Mouse (Mus musculus) stomach, postnatal 0 days (tissue): ENCODE measurements around the gene Cts6. TPM values are rescaled to one million over a fixed set of nuclear protein-coding genes. Genes with fewer than 3 reads are reported as not detected.
"Not testable (repeated sequence)": the region's sequence is repeated elsewhere in the genome, so short reads cannot be mapped to it uniquely, and the experiment has no call there.

Source experiments
- ATAC-seq: fragments of 200-750 bp; cut with Nextera tagmentation; 2 replicates; pipeline ENCODE4 v1.8.0; 2017; ENCODE audit not compliant: low FRiP score, low TSS enrichment
- DNase-seq: peaks from one replicate; pipeline ENCODE4 v3.0.0-alpha.2; 2016; ENCODE audit warnings: low spot score
- H3K27ac ChIP-seq: fragments of 300-500 bp; sonication (generic); replicated peaks from 2 replicates; pipeline ENCODE4 v1.5.1; 2014; ENCODE audit warnings: mild to moderate bottlenecking, control low read depth
- H3K27me3 ChIP-seq: fragments of 300-500 bp; sonication (generic); 2 replicates; pipeline ENCODE4 v1.6.1; 2014; ENCODE audit warnings: low read length; ENCODE audit not compliant: control insufficient read depth, insufficient read depth
- H3K36me3 ChIP-seq: fragments of 300-500 bp; sonication (generic); 2 replicates; pipeline ENCODE4 v1.6.1; 2014; ENCODE audit warnings: low read length, mixed read lengths; ENCODE audit not compliant: control insufficient read depth, insufficient read depth
- H3K4me1 ChIP-seq: fragments of 300-500 bp; sonication (generic); replicated peaks from 2 replicates; pipeline ENCODE4 v1.6.1; 2014; ENCODE audit warnings: antibody characterized with exemption; ENCODE audit not compliant: control insufficient read depth, insufficient read depth
- H3K4me2 ChIP-seq: fragments of 300-500 bp; sonication (generic); replicated peaks from 2 replicates; pipeline ENCODE4 v1.6.1; 2014; ENCODE audit warnings: low read depth, mild to moderate bottlenecking, control low read depth, moderate library complexity
- H3K4me3 ChIP-seq: fragments of 300-500 bp; sonication (generic); 2 replicates; pipeline ENCODE4 v1.5.1; 2014; ENCODE audit warnings: low read depth, low read length, control low read depth
- H3K9ac ChIP-seq: fragments of 300-500 bp; sonication (generic); 2 replicates; pipeline ENCODE4 v1.6.1; 2014; ENCODE audit warnings: mild to moderate bottlenecking, low read length, control low read depth, mixed read lengths
- H3K9me3 ChIP-seq: fragments of 300-500 bp; sonication (generic); 2 replicates; pipeline ENCODE4 v1.6.1; 2016; ENCODE audit warnings: low read length; ENCODE audit not compliant: control insufficient read depth
- CTCF ChIP-seq: IDR thresholded peaks from 2 replicates; pipeline ENCODE4 v1.5.1; 2016; ENCODE audit warnings: antibody characterized with exemption, low read depth, mild to moderate bottlenecking, moderate library complexity
- EP300 ChIP-seq: optimal IDR thresholded peaks from 2 replicates; pipeline ENCODE3; 2016; ENCODE audit warnings: antibody characterized with exemption
- whole genome bisulfite sequencing: fragments of 180-500 bp; shearing (Covaris S2); extraction: QIAGEN DNeasy Blood & Tissue Kit; methylation state at CpG from one replicate; pipeline ENCODE4 v1.1.7; 2014; 5-methylcytosine and 5-hydroxymethylcytosine counted together
- polyA plus RNA-seq: library from polyadenylated mRNA; unstranded; fragments of >200 nt; fragmentation: Nextera tagmentation; extraction: Ambion mirVana; gene quantifications from 2 replicates; pipeline ENCODE4 v1.2.1, GENCODE M21; 2015

Cts6 gene
- not detected in 2 replicates for polyA plus RNA-seq

GRCm38 (mm10) chr13:61203310-61203709 is at the start of gene Cts6:
TSS of gene Cts6 (minus strand) at chr13:61203410.
- Histone ChIP-seq H3K36me3 (no peaks in the 10 kb centered on the region), H3K9ac (no peak within 1 kb of the TSS), H3K4me3 (no peak within 1 kb of the TSS)

GRCm38 (mm10) chr13:61241076-61241947 is 38.1 kb upstream of the Cts6 start:
- DNase-seq = peak; percentile 45
- 56% methylated on average over 13 of the region's 13 CpGs for WGBS
- no peaks in the 10 kb centered on the region for H3K4me1 ChIP-seq
- H3K36me3 ChIP-seq = no peaks in the 10 kb centered on the region
- no peaks in the 10 kb centered on the region for H3K9me3 ChIP-seq
- H3K4me2 ChIP-seq = no peak overlapping the region
- TF ChIP-seq EP300 (no peak), CTCF (peak; percentile 73)
- no peak for ATAC-seq
- no peak overlapping the region for H3K4me3 ChIP-seq
- no peaks in the 10 kb centered on the region for H3K27me3 ChIP-seq
- no peak overlapping the region for H3K9ac ChIP-seq
- no peak overlapping the region for H3K27ac ChIP-seq

More at GRCm38 (mm10) chr13:61203310-61203709, at the start of gene Cts6:
- Histone ChIP-seq H3K27me3 (no peaks in the 10 kb centered on the region), H3K27ac (no peak within 1 kb of the TSS), H3K9me3 (no peaks in the 10 kb centered on the region; the same call in 1 of the 2 replicates), H3K4me2 (no peak within 1 kb of the TSS), H3K4me1 (no peaks in the 10 kb centered on the region)
- DNase-seq = no peak
- TF ChIP-seq EP300 (no peak), CTCF (no peak)
- ATAC-seq = no peak
- 79% methylated on average over 3 of the region's 3 CpGs for WGBS

- ATAC-seq, H3K27me3 ChIP-seq, H3K27ac ChIP-seq, DNase-seq, H3K4me2 ChIP-seq, H3K4me1 ChIP-seq, H3K9me3 ChIP-seq, H3K4me3 ChIP-seq, H3K36me3 ChIP-seq, H3K9ac ChIP-seq: not testable (repeated sequence)
- 77% methylated on average over 5 of the region's 5 CpGs for WGBS
These were observed 17.9 kb downstream of the Cts6 start for GRCm38 (mm10) chr13:61185151-61185933.

- H3K4me2 ChIP-seq = no peak overlapping the region
- no peak for TF ChIP-seq CTCF
- no peak for TF ChIP-seq EP300
- H3K27me3 ChIP-seq = no peaks in the 10 kb centered on the region
- no peak overlapping the region for H3K27ac ChIP-seq
- WGBS = 84% methylated on average over 4 of the region's 4 CpGs
- H3K9ac ChIP-seq = no peak overlapping the region
- no peaks in the 10 kb centered on the region for H3K9me3 ChIP-seq
- ATAC-seq = no peak
- H3K36me3 ChIP-seq = no peaks in the 10 kb centered on the region
- DNase-seq = no peak
- no peak overlapping the region for H3K4me3 ChIP-seq
- no peaks in the 10 kb centered on the region for H3K4me1 ChIP-seq
These were observed 38.6 kb downstream of the Cts6 start for GRCm38 (mm10) chr13:61164622-61165021.

GRCm38 (mm10) chr13:61164156-61164555 is 39.1 kb downstream of the Cts6 start, which contains the start of gene Ctsr:
TSS of gene Ctsr (minus strand) at chr13:61164256.
- no peaks in the 10 kb centered on the region for H3K9me3 ChIP-seq
- no peak within 1 kb of the TSS for H3K27ac ChIP-seq
- no peaks in the 10 kb centered on the region for H3K4me1 ChIP-seq
- WGBS = 76% methylated on average over 1 of the region's 1 CpGs
- no peaks in the 10 kb centered on the region for H3K27me3 ChIP-seq
- no peak within 1 kb of the TSS for H3K4me3 ChIP-seq
- no peaks in the 10 kb centered on the region for H3K36me3 ChIP-seq
- DNase-seq (no peak), ATAC-seq (no peak)
- TF ChIP-seq CTCF = no peak
- TF ChIP-seq EP300 = no peak
- no peak within 1 kb of the TSS for H3K9ac ChIP-seq
- H3K4me2 ChIP-seq = no peak within 1 kb of the TSS

Other genes with a start within 250 kb of the Cts6 start
- not detected in 2 replicates for gene Ctsj, start 197.5 kb downstream of the Cts6 start, polyA plus RNA-seq
- not detected in 2 replicates for gene Ctsq, start 162.8 kb downstream of the Cts6 start, polyA plus RNA-seq
- not detected in 2 replicates for gene Ctsr, start 39.2 kb downstream of the Cts6 start, polyA plus RNA-seq
- 0.05 TPM in 1 of 2 replicates, not detected in the other for gene Cts8, start 51.9 kb upstream of the Cts6 start, polyA plus RNA-seq
- gene Gm49398, start 85.4 kb upstream of the Cts6 start, polyA plus RNA-seq = not detected in 2 replicates
- not detected in 2 replicates for gene Cts7, start 154.8 kb upstream of the Cts6 start, polyA plus RNA-seq